Mouse (Mus musculus): ENCODE measurements at regions not wholly inside any gene's neighbourhood (a gene's known extent, or its start where the extent isn't known, plus 50 kb on each side); places are given as distances from the start of the nearest gene placed in this dataset.
"Not testable (repeated sequence)": the region's sequence is repeated elsewhere in the genome, so short reads cannot be mapped to it uniquely, and the experiment has no call there.

DNA sequence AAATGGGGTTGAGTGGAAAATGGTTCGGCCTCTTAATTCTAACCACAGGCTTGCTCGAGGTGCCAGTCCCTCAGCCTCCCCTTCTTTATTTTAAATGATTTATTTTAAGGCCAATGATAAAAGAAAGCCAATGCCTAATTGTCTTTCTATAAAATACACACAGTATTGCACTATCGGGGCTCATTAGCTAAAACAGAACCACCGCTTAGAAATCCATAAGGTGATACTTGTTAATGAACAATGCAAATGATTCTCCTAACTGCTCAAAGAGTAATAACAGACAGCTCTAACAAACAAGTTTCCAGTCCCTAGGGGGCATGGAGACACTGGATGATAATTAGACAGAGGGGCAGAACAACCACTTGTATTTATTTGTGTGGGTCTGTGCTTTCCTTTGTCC, 58.8 kb downstream of the Emx2 start:
- DNase-seq (ENCODE audit: inconsistent ontology term): no peak

DNA sequence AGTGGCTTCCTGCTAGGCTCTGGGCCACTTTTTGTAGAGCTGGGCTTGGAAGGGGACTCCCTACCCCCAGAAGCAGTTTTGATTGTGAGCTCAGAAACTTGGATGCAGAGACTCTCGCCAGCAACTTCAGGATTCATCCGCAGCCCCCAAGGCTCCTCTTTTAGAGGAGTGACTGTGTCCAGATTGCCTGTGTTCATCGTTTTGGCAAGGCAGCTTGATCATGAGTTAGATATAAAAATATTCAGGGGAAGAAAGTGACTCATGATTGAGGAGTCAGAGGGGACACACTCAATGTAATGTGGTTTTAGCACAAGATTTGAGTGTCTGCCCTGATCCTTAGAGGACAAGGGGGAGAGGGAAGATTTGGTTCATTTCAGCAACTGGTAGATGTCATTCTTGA, 61.0 kb downstream of the Emx2 start:
- peak; percentile 6 for DNase-seq (ENCODE audit: inconsistent ontology term)

DNA sequence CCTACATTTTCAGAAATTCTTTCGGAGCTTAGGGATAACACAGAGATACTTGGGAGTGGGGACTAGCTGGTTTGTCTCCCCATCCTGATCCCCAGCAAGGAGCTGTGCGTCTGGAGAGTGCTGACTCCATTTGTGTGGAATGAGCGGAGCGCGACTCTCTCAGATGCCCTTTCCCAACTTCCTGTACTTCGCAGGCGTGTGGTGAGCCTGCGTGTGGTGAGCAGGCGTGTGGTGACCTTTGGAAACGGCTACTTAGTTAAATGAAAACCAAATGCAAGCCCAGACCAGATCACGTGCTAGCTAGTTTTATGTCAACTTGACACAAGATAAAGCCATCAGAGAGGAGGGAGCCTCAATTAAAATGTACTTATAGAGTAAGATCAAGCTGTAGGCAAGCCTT, 64.0 kb downstream of the Emx2 start:
- DNase-seq (ENCODE audit: inconsistent ontology term): no peak

DNA sequence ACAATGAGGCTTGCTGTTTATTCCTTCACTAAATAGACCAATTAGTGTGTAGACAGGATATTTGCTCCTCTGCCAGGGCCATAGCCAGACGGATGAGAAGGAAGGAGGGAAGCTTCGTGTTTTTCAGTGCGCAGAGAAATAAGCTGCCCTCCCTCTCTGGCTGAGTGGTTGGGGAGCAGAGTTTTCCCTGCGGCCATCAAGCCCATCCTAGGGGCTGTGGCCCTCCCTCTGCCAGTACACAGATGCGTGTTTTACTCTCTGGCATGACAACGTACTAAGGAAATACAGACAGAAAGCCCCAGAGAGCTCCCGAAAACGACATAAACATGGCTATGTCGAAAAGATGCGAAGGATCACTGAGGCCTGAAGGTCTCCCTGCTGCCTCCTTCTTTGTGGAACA, 65.2 kb downstream of the Emx2 start:
- no peak for DNase-seq (ENCODE audit: inconsistent ontology term)

DNA sequence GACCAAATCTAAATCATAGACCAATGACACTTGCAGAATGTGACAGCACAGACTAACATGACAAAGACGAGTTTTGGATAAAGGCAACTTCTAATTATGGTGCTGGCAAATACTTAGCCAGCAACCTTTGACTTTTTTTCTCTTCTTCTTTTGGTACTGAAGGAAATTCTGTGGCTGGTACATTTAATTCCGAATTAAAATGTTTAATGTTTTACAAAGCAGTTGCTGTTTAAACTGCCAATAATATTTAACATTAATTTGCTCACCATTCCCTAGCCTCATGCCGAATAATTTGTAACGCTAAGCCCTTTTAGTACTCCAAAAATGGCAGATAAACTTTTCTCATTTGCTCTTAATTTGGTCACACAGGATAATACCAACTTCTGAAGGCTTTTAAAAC, 105.9 kb downstream of the Emx2 start:
- DNase-seq (ENCODE audit: inconsistent ontology term): no peak

DNA sequence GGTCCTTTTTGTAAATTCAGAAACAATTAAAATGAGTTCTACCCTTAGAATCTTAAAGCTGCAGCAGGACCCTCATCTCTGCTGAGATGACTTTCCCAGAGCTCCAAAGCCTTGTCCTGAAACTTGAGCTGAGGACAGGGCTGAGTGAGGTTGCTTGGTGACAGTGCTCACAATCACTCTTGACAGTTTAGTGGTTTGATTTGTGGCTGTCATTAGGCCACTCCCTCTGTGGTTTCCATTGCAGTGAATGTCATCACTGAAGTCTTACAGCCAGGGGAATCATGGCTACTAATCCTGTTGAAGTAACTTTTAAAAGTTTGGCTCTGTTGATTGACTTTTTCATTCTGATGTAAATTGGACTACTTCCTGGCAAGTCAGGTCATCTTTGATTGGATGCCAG, 110.7 kb downstream of the Emx2 start:
- no peak for DNase-seq (ENCODE audit: inconsistent ontology term)

DNA sequence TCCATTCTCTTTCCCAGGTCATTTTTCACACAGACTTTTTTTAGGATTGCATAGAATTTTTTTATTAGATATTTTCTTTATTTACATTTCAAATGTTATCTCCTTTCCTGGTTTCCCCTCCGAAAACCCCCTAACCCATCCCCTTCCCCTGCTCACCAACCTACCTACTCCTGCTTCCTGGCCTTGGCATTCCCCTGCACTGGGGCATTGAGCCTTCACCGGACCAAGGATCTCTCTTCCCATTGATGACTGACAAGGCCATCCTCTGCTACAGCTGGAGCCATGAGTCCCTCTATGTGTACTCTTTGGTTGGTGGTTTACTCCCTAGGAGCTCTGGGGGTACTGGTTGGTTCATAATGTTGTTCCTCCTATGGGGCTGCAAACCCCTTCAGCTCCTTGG, 111.4 kb downstream of the Emx2 start:
- not testable (repeated sequence) for DNase-seq (ENCODE audit: inconsistent ontology term)

DNA sequence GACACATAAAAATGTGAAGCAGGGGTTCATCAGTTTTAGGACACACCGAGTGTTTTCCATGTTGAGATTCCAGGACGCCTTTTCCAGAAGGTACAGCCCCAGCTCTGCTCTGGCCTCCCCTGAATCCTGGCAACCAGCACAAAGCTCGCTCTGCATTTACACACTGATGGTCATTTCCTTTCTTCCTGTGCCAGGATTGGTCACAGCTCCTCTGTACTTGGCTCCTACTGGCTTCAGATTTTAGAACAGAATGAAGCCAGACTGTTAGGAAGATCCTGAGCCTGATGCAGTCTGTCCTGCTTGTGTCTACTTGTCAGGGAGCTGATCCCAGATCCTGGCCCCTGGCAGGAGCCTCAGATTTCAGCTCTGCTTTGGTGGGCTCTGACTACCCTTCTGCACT, 116.2 kb downstream of the Emx2 start:
- DNase-seq (ENCODE audit: inconsistent ontology term): no peak

DNA sequence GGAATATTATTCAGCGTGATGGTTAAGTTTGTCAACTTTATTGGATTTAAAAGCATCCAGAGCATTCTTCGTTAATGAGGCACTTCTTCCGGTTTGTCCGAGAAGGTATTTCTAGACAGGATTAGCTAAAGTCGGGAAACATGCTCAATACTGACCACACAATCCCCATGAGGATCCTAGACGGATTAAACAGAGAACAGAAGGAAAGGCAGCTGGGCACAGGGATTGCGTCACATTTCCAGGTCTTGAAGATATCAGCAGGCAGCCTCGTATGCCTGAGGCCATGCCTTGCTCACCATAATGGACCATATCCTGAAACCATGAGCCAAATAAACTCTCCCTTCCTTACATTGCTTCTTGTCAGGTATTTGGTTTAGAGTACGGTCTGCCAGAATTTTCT, 119.7 kb downstream of the Emx2 start:
- DNase-seq (ENCODE audit: inconsistent ontology term): no peak

DNA sequence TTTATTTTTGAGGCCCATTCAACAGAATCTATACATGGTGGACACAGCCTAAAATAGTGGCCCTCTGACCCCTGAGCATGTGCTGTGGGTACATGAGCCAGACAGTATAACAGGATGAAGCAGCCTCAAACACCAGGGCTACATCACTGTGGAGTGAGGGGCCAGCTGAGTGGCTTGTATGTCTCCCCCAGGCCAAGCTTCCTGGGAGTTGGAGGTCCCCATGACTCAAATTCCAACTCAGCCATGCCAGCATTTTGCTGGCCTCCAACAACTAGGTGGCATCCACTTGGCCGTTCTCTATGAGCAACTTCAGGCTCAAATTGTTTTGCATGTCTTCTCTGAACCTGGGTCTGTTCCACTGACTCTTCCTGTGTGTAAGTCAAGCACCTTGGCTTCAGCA, 121.5 kb downstream of the Emx2 start:
- DNase-seq (ENCODE audit: inconsistent ontology term): no peak

DNA sequence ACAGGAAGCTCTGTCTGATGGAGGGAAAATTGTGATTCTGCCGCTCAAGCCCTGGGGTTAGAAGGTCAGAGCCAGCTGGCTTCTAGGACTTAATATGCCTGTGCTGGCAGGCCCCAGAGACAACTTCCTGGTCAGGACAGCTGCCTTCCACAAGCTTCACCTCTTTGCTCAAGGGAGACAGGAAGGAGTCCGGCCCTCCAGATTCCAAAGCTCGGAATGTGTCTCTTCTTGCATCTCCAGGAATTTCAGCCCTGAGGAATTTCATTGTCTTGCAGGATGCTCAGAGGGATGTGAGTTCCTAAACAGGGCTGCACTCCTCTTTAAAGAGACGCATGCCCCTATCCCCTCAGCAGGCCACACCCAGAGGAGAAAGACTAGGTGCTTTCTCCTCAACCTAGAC, 127.7 kb downstream of the Emx2 start:
- peak; percentile 23 for DNase-seq (ENCODE audit: inconsistent ontology term)

DNA sequence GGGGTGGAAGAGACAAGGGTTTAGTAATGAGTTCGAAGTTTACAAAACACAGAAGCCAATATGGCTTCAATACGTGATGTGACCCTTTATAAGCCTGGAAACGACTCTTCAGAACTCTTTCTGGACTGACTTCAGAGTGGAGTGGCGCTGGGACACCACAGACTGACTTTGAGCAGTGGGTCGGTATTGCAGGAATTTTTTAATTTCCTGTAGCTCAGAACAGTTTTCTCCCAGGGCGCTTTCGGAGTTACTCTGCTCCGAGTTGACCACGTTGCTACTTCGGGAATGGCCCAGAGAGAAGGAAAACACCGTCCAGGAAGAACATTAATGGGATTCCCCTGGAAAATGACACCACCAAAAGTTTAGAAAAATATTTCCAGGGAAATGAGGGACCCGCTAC, 129.1 kb downstream of the Emx2 start:
- DNase-seq (ENCODE audit: inconsistent ontology term): no peak

DNA sequence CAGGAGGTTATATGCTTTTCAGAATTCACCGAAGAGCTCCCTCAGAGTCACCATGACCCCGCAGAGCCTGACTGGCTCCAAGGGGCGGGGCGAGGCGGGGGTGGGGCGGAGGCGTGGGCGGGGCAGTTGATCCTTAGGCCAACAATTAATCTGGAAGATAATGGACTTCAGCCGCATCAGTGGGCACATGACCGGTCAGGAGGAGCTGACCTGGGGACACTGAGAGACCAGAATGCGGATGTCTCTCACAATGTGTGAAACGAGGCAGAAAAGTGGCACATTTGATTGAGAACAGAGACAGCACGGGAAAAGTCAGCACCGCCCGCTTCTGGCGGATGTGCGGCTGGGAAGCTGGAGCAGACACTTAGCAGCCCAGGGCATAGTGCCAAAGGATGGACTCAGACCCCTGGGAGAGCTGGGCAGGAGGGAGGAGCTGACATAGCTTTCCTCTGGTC, 129.9 kb downstream of the Emx2 start:
- DNase-seq (ENCODE audit: inconsistent ontology term): peak; percentile 64

DNA sequence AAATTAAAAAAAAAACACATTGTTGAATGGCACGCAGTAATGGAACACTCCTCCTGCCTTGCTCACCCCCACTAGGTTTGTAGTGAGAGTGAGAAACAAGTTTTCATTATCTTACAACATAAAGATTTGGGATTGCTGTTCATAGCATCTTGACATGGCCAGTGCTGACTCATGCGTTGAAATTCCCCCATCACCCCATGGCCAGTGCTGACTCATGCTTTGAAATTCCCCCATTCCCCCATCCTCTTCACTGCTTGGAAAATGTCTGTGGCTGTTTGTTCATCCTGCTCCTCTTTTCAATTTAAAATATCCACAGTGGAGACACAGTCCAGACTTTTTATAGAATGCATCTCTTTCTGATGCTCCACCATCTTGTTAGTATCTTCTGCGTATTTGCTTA, 131.8 kb downstream of the Emx2 start:
- DNase-seq (ENCODE audit: inconsistent ontology term): peak; percentile 69

DNA sequence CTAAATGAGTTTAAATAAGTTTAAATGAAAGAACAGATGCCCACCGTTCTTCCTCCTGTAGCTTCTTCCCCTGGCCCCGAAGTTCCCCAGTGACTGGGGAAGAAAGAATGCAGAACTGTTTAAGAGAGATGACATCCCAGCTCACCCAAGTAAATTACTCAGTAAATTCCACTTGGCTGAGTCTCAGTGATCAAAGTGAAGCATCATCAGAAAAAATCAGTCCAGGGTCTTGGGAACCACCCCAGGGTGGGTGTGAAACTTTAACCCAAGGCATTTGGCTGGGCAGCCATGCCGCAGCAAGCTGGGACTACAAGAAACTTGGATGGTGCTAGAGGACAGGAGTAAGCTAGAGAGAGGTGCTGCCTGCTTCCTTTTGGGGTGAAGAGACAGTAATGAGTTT, 133.9 kb downstream of the Emx2 start:
- DNase-seq (ENCODE audit: inconsistent ontology term): peak; percentile 68

DNA sequence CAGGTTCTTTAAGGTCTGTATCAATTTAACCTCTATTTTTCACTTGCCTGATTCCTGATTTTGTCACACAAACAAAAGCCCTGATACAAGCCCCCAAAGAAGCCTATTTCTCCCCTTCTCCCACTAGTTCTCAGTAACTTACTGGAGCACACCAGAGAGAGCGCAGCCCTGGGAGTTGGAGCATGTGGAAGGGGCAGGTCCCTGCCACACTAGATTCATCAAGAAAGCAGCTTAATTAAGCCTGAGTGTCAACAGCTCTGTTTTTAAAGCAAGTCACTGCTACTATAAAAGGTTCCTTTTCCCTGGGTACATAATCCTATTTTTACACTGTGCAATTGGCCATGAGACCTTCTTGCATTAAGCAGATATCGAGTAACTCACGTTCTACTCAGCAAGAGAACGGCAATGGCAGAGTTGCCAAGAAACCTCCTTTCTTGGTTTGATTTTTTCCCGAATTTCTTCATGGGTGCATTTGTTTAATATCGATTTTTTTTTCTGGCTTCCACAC, 166.2 kb downstream of the Emx2 start:
- no peak for DNase-seq (ENCODE audit: inconsistent ontology term)

DNA sequence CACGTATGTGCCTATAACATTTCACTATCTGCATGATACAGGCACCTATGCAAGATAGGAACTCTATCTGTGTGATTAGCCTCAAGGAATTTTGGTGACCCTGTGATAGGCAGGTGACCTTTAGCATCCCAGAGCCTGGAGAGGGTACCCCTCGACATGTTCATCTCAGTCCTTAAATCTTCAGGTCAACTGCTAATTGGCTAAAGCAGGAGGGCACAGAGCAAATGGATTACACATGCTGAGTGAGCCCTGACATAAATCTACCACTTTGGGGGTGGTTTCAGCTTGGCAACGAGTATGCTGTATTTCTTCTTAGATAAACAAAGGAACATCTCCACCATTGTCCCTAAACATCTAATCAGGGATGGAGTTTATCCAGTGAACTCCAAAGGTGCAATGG, 169.5 kb downstream of the Emx2 start:
- no peak for DNase-seq (ENCODE audit: inconsistent ontology term)

DNA sequence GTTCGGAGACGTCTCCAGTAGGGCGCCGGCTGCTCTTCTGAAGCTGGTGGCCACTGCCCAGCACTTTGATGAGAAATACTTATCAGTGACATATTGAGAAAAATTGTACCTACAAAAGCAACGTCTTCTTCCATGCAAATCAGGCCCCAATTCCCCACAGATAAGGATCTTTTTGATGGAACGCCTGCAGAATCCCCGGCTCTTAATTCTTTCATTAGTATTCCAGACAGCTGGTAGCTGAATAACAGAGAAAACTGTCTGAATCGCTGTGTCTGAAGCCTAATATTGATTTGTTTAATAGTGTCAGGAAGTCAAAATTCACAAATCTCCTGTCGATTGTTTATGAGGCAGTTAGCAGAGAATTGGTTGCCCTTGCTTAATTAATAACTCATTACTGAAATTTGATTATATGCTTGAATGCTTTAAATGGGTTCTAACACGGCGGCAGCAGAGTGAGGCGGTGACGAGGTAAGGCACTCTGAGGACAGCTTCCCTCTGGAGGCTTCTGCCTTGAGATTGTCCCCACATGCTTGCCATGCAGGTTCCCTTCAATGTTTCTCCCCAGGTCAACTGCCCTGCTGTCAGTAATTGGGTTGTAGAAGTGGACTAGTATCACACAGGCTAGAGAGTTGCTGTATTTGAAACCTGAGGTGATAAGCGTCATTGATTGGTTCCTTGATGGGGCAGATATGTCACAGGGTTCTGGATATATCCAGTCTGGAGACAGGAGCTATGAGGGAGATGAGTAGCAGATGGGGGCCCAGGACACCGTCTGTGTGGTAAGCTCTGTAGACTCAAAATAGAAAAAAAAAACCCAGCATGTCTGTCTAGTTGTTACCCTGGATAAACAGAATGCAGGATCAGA, 170.4 kb downstream of the Emx2 start:
- no peak for DNase-seq (ENCODE audit: inconsistent ontology term)

DNA sequence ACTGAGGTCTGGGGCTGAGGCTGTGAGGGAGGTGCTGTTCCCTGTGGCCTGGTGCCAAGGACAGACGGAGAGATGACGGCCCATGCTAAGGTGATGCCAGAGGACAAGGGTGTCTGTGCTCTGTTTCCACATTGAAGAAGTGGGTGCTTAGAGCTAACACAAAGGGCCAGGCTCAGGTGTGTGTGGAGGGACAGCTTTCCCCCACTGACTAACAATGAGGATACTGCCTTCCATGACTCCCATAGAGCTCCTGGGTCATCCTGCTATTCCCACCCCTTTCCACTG, 170.9 kb downstream of the Emx2 start:
- DNase-seq (ENCODE audit: inconsistent ontology term): no peak

DNA sequence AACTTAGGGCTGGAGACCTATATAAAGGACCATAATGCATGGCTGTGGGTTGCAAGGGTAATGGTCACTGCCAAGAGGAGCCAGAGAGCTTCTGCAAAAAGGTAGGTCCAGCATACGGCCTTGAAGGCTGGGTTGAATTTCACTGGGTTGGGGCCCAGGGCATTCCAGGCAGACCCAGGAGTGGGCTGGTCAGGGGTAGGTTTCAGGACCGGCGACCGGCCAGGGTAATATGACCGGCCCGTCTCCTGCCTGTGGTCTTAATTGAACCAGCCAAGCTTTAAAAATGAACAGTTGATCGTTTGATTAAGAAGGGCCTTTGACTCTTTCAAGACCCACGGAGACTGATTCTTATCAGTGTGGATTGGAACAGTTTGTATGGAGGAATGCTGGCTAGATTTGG, 171.9 kb downstream of the Emx2 start:
- no peak for DNase-seq (ENCODE audit: inconsistent ontology term)

DNA sequence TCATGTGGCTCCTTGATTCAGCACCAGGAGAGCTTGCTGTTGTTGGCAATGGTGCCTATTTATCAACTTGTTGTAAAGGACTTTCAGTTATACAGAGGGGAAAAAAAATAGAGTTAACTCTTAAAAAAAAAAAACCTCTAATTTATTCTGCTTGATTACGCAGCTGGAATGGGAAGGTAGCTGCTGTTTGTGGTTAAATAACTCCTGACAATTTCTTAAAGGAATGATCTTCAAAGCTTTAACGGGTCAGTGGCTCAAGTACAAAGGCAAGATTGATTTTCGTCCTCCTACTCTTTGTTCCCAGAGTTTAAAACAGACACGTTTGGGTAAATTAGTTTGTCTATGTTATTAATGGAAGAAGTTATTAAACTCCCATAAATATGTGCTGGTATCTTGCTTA, 172.5 kb downstream of the Emx2 start:
- DNase-seq (ENCODE audit: inconsistent ontology term): peak; percentile 9

DNA sequence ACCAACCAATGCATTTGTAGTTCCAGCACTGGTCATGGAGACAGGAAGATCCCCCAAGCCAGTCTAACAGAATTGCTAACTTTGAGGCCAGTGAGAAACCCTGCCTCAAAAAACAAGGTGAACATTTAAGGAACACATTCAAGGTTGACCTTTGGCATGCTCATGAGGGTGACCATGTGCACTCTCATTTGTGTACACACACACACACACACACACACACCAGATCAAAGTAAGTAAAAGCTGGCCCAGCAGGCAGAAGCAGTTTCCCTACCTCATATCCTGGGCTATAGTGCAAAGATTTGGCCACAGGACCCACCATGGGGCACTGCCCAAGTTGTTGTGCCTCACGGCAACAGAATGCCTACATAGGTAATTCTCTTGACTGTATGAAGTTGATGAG, 173.4 kb downstream of the Emx2 start:
- no peak for DNase-seq (ENCODE audit: inconsistent ontology term)

DNA sequence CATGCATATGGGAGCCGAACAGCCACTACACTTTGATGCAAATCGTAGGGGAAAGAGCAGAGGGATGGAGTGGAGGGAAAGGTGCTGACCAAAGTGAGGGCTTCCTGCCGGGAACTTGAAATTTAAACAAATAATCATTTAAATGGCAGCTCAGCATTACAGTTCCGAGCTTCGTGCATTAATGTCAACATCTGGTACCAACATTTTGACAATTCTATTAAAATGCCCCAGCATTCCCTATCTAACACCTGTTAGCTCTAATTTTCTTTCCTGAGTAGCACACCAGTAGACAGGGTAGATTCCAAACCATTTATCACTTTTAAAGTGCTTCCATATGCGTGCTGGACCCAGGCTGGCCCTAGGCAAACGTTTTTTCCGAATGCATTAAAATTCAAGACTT, 178.1 kb downstream of the Emx2 start:
- DNase-seq (ENCODE audit: inconsistent ontology term): no peak

DNA sequence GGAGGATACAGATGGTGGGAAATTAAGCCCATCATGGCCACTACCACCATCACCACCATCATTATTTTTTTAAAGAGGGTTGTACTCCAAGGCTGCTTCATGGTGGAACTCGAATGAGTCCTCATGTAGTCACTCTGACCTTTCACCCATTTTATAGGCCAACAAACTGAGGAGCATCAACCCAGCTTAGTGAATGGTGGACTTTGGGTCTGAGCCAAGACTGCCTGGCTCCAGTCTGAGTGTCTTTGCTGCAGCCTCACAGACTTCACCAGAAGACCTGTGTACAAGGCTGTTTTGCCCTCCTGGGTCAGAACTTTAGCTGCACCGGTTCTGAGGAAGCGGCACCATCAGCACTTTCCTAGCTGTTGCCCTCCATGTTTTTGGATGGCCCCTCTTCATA, 184.4 kb downstream of the Emx2 start:
- no peak for DNase-seq (ENCODE audit: inconsistent ontology term)
